Mouse (Mus musculus): ENCODE measurements at regions not wholly inside any gene's neighbourhood (a gene's known extent, or its start where the extent isn't known, plus 50 kb on each side); places are given as distances from the start of the nearest gene placed in this dataset.
A peak's percentile ranks its signal among the peaks of the same experiment; 100 is the strongest.

DNA sequence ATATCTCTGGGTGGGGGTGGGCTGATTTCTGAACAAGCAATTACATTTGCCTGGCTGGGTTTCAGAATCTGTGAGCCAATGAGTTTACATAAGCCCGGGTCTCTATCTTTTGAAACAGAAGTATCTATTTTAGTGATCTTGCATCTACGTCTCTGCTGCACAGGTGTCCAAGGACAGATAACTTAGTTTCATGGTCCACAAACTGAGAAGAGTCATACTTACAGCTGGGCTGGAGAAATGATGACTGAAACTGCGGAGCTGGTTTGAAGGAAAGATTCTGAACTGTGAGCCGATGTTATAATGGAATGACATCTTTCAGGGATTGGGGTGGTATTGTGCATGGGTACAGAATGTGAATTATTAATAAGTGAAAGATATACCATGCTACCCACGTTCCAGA lies 60.8 kb upstream of the Tspan2 start:
- no peak for TF ChIP-seq CTCF (IDR thresholded peaks at IDR 0.05; ENCODE audit: extremely low read depth, insufficient read depth, low read length)
- TF ChIP-seq POLR2A (IDR thresholded peaks at IDR 0.05; ENCODE audit: extremely low read depth, insufficient read depth, low read length): no peak
- Histone ChIP-seq H3K4me1 (ENCODE audit: control insufficient read depth, insufficient read depth, low read length) (peaks cover 3% of the 10 kb centered on the region; the same call in 1 of the 2 replicates), H3K27ac (ENCODE audit: insufficient read depth, low read length) (no peak overlapping the region), H3K4me3 (ENCODE audit: insufficient read depth, low read length) (no peak overlapping the region)

DNA sequence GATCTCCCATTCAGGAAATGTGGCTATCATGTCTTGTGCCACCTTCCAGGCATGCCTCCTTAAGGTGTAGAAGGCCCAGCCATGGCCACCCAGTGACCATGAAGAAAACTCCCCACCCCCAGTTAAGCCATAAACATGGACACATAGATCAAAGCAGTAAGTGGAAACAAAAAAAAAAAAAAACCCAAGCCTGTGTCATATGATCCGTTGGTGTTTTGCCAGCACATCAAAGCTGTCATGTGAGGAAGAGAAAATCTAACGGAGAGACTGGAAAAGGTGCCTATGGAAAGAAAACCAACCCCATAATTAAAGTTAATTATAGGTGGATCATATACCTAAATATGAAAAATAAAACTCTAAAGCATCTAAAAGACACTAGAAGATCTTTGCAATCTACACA lies 60.3 kb upstream of the Tspan2 start:
- Histone ChIP-seq H3K4me3 (ENCODE audit: insufficient read depth, low read length) (no peak overlapping the region), H3K27ac (ENCODE audit: insufficient read depth, low read length) (no peak overlapping the region), H3K4me1 (ENCODE audit: control insufficient read depth, insufficient read depth, low read length) (peaks cover 3% of the 10 kb centered on the region; the same call in 1 of the 2 replicates)
- no peak for TF ChIP-seq CTCF (IDR thresholded peaks at IDR 0.05; ENCODE audit: extremely low read depth, insufficient read depth, low read length)
- no peak for TF ChIP-seq POLR2A (IDR thresholded peaks at IDR 0.05; ENCODE audit: extremely low read depth, insufficient read depth, low read length)

DNA sequence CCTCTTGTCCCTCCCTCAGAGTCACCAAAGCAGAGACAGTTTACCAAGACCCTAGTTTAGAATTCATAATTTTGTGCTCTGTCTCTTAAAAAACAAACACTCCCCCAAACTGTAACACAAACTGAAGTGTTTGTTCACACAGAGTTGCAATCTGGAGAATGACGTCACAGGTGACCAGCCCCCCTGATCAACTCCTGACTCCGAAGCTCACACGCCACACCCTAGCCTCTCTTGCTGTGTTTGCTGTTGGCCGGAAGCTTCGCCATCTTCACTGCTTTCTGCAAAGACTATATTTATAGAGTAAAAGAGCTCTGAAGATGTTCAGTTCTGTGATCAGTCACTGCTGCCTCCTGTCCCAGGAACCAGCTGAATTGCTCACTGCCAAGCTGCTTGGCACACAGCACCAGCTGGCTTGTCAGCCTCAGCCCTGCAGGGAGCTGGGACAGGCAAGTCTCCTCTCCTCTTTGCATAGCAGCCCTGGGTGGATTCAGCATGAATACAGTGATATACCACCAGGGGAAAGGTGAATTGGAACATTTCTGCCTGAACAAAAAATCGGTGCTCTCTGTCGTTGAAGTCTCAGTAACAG lies 57.3 kb upstream of the Tspan2 start:
- H3K27ac ChIP-seq (ENCODE audit: insufficient read depth, low read length): no peak overlapping the region
- TF ChIP-seq CTCF (IDR thresholded peaks at IDR 0.05; ENCODE audit: extremely low read depth, insufficient read depth, low read length) (0 out of 2 replicates have a peak, but pooled peaks have one; percentile 0), POLR2A (IDR thresholded peaks at IDR 0.05; ENCODE audit: extremely low read depth, insufficient read depth, low read length) (no peak)
- peaks cover 3% of the 10 kb centered on the region; the same call in 1 of the 2 replicates for H3K4me1 ChIP-seq (ENCODE audit: control insufficient read depth, insufficient read depth, low read length)
- no peak overlapping the region for H3K4me3 ChIP-seq (ENCODE audit: insufficient read depth, low read length)

DNA sequence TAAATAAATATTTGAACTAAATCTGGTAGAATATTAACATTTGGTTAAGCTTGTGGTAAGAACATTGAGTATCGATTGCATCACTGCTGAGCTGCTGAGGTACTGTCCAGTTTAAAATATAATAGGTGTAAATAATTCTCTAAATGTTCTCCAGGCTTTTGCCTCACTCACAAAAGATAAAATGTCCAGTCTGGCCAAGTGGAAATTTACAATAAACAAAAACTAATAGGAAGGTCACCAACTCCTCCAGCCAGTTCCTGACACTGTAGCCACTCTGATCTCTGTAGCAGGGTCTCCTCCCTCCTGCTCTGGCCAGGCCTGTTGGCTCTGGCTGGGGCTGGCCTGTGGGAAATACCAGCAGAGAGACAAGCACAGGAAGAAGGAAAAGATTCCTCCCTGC lies 55.8 kb upstream of the Tspan2 start:
- no peak overlapping the region for H3K4me3 ChIP-seq (ENCODE audit: insufficient read depth, low read length)
- no peak for TF ChIP-seq POLR2A (IDR thresholded peaks at IDR 0.05; ENCODE audit: extremely low read depth, insufficient read depth, low read length)
- TF ChIP-seq CTCF (IDR thresholded peaks at IDR 0.05; ENCODE audit: extremely low read depth, insufficient read depth, low read length): no peak
- H3K27ac ChIP-seq (ENCODE audit: insufficient read depth, low read length): no peak overlapping the region
- H3K4me1 ChIP-seq (ENCODE audit: control insufficient read depth, insufficient read depth, low read length): peaks cover 3% of the 10 kb centered on the region; the same call in 1 of the 2 replicates

DNA sequence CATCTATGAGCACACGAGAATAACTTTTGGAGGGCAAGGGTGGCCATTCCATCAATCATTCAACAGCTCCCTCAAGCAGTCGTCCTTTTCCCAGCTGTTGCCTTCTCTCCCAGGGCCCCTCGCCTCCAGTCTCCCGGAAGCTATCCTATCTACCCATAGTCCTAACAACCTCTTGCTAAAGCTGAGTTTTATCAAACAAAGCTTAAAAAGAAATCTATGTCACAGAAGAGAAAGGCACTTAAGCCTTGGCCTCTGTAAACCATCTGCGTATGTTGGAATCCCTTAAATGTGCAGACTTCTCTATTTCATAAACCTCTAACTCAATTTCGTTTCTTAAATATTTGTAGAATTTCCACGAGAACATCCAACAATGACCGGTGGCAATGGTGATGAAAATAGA lies 51.9 kb upstream of the Tspan2 start:
- TF ChIP-seq CTCF (IDR thresholded peaks at IDR 0.05; ENCODE audit: extremely low read depth, insufficient read depth, low read length): no peak
- TF ChIP-seq POLR2A (IDR thresholded peaks at IDR 0.05; ENCODE audit: extremely low read depth, insufficient read depth, low read length): no peak
- H3K4me1 ChIP-seq (ENCODE audit: control insufficient read depth, insufficient read depth, low read length): no peaks in the 10 kb centered on the region
- H3K4me3 ChIP-seq (ENCODE audit: insufficient read depth, low read length): no peak overlapping the region
- no peak overlapping the region for H3K27ac ChIP-seq (ENCODE audit: insufficient read depth, low read length)

DNA sequence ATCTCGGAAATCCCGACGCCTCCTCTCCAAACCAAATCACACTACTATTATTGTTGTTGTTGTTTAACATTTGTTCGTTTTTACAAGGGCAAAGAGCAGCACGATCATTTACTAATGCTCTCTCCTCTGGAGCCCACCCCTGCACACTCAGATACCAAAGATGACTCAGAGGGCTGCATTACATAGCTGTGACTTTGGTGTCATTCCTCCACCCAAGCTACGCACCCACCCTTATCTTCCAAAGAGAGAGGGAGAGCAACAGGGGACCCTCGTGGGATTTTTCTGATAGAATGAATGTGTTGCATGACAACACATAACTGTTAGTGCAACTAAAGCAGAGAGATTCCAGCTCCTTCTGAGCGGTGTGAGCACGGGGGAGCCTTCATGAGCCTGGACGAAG lies 50.8 kb upstream of the Tspan2 start:
- H3K27ac ChIP-seq (ENCODE audit: insufficient read depth, low read length): no peak overlapping the region
- TF ChIP-seq POLR2A (IDR thresholded peaks at IDR 0.05; ENCODE audit: extremely low read depth, insufficient read depth, low read length): no peak
- TF ChIP-seq CTCF (IDR thresholded peaks at IDR 0.05; ENCODE audit: extremely low read depth, insufficient read depth, low read length): no peak
- H3K4me1 ChIP-seq (ENCODE audit: control insufficient read depth, insufficient read depth, low read length): no peaks in the 10 kb centered on the region
- H3K4me3 ChIP-seq (ENCODE audit: insufficient read depth, low read length): no peak overlapping the region
